Mouse (Mus musculus) stomach, adult 2 months (tissue): ENCODE measurements around the gene Golga2. TPM values are rescaled to one million over a fixed set of nuclear protein-coding genes. Genes with fewer than 3 reads are reported as not detected.

Experiments
- polyA plus RNA-seq: library from polyadenylated mRNA; depleted of rRNA; stranded (reverse); fragments of >200 nt; gene quantifications from 2 replicates; pipeline ENCODE4 v1.2.3, GENCODE M21; 2012; rRNA removed

The Golga2 gene
- polyA plus RNA-seq = 22.5 and 23.4 TPM in 2 replicates

GRCm38 (mm10) chr2:32287334-32287840 lies at the start of gene Golga2:
TSS of gene Golga2 (plus strand) at chr2:32287384.

GRCm38 (mm10) chr2:32259657-32260417 lies 27.3 kb upstream of the Golga2 start, which contains the start of gene Uck1:
TSS of gene Uck1 (minus strand) at chr2:32260159.

GRCm38 (mm10) chr2:32287923-32288367 lies 761 bp downstream of the Golga2 start, which contains the start of gene Swi5:
TSS of gene Swi5 (minus strand) at chr2:32288075.

GRCm38 (mm10) chr2:32352151-32353006 lies 65.2 kb downstream of the Golga2 start, which contains the start of gene Ciz1:
TSS of gene Ciz1 (plus strand) at chr2:32352327.

GRCm38 (mm10) chr2:32353007-32353542 lies 65.9 kb downstream of the Golga2 start, which contains the start of gene Dnm1:
TSS of gene Dnm1 (minus strand) at chr2:32353338.

Other genes starting within 250 kb of the Golga2 start
- gene Fam78a, start 202.5 kb upstream of the Golga2 start, polyA plus RNA-seq = 0.41 and 0.57 TPM in 2 replicates
- 3.8 and 5.5 TPM in 2 replicates for gene Plpp7, start 191.9 kb upstream of the Golga2 start, polyA plus RNA-seq
- 16.4 and 19.9 TPM in 2 replicates for gene Prrc2b, start 136.3 kb upstream of the Golga2 start, polyA plus RNA-seq
- 9.7 and 9.8 TPM in 2 replicates for gene Pomt1, start 50.8 kb upstream of the Golga2 start, polyA plus RNA-seq
- gene Uck1, start 27.2 kb upstream of the Golga2 start, polyA plus RNA-seq = 21.3 and 24.4 TPM in 2 replicates
- 114 and 127 TPM in 2 replicates for gene Swi5, start 691 bp downstream of the Golga2 start, polyA plus RNA-seq
- gene Ciz1, start 64.9 kb downstream of the Golga2 start, polyA plus RNA-seq = 89.3 and 95.4 TPM in 2 replicates
- 52.3 and 67.7 TPM in 2 replicates for gene Dnm1, start 66.0 kb downstream of the Golga2 start, polyA plus RNA-seq
- 181 and 277 TPM in 2 replicates for gene 1110008P14Rik, start 94.6 kb downstream of the Golga2 start, polyA plus RNA-seq
- 3.1 and 5.2 TPM in 2 replicates for gene Lcn2, start 100.9 kb downstream of the Golga2 start, polyA plus RNA-seq
- 10.3 and 18.3 TPM in 2 replicates for gene Ptges2, start 108.5 kb downstream of the Golga2 start, polyA plus RNA-seq
- gene Naif1, start 163.1 kb downstream of the Golga2 start, polyA plus RNA-seq = 1.9 and 2.8 TPM in 2 replicates
- 6.2 and 11.1 TPM in 2 replicates for gene Slc25a25, start 164.1 kb downstream of the Golga2 start, polyA plus RNA-seq
- gene Fam102a, start 247.9 kb downstream of the Golga2 start, polyA plus RNA-seq = 43.7 and 54.8 TPM in 2 replicates